Mouse (Mus musculus) gastrocnemius, postnatal 10 days (tissue): ENCODE measurements around the gene Mkrn1. TPM values are rescaled to one million over a fixed set of nuclear protein-coding genes. Genes with fewer than 3 reads are reported as not detected.
"Not testable (repeated sequence)": the region's sequence is repeated elsewhere in the genome, so short reads cannot be mapped to it uniquely, and the experiment has no call there.

Experiments
- DNase-seq: peaks from one replicate; pipeline ENCODE4 v3.0.0; 2021; ENCODE audit warnings: mixed read lengths
- long read RNA-seq, 2 experiments: library from polyadenylated mRNA; stranded (forward); transcript quantifications; one replicate each; pipeline ENCODE4 v2.0.0; 2021
- total RNA-seq, 2 experiments: library from RNA; stranded (reverse); gene quantifications; 2 replicates each; pipeline ENCODE4 v1.2.3; 2021

The Mkrn1 gene
- 10 to 100 TPM; 30.4 to 31.8 TPM for total RNA-seq
- long read RNA-seq, experiment 1, transcript Mkrn1-202 (5 exons, 1,511 nt), result minor isoform, 6 of 59 reads
- long read RNA-seq, experiment 1, transcript Mkrn1-201 (8 exons, 3,046 nt), result major isoform, 45 of 59 reads
- long read RNA-seq, experiment 1, partial matches to known transcripts, result 0 of 59 reads
- long read RNA-seq, experiment 1, other reads (novel, unspliced or antisense), result 3 of 59 reads
- long read RNA-seq, experiment 2, transcript Mkrn1-201 (8 exons, 3,046 nt), result major isoform, 51 of 71 reads
- long read RNA-seq, experiment 2, transcript Mkrn1-202 (5 exons, 1,511 nt), result minor isoform, 6 of 71 reads
- long read RNA-seq, experiment 2, transcript Mkrn1-203 (3 exons, 751 nt), result minor isoform, 6 of 71 reads
- long read RNA-seq, experiment 2, partial matches to known transcripts, result 1 of 71 reads
- long read RNA-seq, experiment 2, other reads (novel, unspliced or antisense), result 7 of 71 reads

- peak; percentile 57 for DNase-seq
Measured at GRCm38 (mm10) chr6:39419851-39420721, at the start of gene Mkrn1. Gene Mkrn1, minus strand, starts transcription at chr6:39420462.

GRCm38 (mm10) chr6:39469427-39469826, 49.2 kb upstream of the Mkrn1 start:
- DNase-seq, result no peak

DNA sequence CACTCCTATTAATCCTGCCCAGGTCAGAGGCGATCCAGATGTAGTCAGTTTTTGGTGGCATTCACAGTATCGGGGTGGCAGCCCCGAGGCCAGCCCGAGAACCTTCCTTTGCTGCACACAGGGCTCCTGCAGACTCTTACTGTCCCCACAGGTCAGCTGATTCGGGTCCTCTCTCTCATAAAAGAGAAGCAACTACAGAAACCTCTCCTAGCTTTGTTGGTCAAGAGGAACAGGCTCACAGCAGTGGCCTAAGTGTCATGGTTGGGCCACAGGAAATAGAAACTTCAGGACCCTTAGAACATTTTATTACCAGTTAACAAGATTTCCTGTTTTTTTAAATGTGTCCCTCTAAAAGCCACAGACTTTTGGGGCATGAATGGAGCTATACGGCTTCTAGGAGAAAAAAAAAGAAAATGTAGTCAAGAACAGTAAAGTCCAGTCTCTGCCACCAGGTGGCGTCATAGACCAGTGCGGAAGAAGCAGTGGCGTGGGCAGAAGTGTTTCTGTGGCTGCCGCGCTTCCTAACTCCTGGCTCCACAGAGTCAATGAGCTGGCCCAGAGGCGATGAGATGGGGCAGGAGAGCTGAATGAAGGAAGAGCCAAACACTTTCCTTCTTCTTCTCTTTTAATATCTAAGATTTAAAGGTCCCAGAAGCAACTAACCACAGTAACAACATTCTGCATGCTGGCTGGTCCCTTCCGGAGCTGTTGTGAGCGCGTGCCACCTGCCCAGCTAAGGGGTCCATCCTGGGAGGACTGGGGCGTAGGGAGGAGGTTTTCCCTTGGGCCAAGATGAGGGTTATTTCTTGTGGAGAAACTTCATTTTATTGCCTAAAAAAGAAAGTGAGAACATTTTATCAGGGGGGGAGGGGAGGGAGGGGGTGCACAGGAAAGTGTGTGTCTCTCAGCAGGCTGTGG, 42.6 kb upstream of the Mkrn1 start:
- DNase-seq, result peak; percentile 88

GRCm38 (mm10) chr6:39460040-39460439, 39.8 kb upstream of the Mkrn1 start:
- no peak for DNase-seq

DNA sequence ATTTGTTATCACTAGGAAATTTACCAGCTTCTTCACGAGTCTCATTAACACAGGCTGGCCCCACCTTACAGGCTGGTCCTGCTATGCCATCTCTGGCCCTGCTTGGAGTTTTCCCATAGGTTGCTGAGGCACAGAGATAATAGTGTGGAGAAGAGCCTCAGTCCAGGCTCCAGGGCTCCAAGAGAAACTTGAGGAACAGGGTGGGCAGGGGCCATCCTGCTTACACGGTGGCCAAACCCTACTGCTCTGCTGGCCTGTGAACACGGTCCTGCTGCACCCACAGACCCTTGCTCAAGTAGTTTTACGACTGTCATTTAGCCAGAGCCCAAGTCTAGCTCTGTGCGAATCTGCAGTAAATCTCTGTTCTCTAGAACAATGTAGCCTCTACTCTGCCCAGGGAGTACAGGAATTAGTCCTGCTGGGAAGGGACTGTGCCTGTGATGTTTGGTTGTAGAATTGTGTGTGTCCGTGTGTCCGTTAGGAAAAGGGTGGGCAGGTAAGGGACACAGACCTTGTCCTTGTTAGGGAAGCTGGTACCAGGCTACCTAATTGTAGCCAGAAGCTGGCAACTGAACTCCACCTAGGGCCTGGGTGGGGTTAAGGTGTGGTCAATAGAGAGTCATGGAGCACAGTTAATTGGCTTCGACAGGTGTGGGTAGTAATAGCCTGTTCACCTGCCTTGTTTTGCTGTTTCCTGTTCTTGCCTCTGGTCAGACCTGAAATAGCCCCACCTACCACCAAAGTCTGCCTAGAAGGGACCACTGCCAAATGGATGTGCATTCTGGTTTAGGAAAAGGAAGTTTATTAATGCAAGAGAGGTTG, 35.3 kb upstream of the Mkrn1 start:
- DNase-seq, result no peak

- DNase-seq, result no peak
Measured at GRCm38 (mm10) chr6:39454616-39455015, 34.4 kb upstream of the Mkrn1 start.

- DNase-seq, result no peak
Measured at GRCm38 (mm10) chr6:39453564-39453963, 33.3 kb upstream of the Mkrn1 start.

DNA sequence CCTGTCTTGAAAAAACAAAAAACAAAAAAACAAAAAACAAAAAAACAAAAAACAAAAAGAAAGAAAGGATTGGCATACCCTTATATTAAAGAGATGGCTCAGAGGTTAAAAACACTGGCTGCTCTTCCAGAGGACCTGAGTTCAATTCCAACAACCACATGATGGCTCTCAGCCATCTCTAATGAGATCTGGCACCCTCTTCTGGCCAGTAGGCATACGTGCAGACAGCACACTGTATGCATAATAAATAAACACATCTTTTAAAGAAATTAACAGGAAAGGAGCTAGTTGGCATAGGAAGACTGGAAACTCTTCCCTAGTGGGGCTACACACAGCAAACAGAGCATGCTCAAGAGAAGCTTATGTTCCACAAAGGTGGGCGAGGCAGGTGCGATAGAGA, 30.8 kb upstream of the Mkrn1 start:
- DNase-seq, result no peak

DNA sequence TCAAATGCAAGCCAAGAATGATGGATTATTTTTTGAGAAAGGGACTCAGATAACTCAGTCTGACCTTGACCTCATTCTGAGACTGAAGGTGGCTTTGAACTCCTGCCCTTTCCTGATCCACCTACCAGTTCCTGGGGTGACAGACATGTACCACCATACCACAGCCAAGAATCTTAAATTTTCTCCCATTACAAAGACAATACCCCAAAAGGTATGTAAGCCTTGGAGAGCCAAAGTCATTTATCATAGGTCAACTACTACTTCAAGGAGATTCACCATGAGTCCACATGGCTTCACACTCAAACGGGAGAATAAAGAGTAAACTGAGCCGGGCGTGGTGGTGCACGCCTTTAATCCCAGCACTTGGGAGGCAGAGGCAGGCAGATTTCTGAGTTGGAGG, 30.3 kb upstream of the Mkrn1 start:
- no peak for DNase-seq

- no peak for DNase-seq
Measured at GRCm38 (mm10) chr6:39447429-39448185, 27.3 kb upstream of the Mkrn1 start.

DNA sequence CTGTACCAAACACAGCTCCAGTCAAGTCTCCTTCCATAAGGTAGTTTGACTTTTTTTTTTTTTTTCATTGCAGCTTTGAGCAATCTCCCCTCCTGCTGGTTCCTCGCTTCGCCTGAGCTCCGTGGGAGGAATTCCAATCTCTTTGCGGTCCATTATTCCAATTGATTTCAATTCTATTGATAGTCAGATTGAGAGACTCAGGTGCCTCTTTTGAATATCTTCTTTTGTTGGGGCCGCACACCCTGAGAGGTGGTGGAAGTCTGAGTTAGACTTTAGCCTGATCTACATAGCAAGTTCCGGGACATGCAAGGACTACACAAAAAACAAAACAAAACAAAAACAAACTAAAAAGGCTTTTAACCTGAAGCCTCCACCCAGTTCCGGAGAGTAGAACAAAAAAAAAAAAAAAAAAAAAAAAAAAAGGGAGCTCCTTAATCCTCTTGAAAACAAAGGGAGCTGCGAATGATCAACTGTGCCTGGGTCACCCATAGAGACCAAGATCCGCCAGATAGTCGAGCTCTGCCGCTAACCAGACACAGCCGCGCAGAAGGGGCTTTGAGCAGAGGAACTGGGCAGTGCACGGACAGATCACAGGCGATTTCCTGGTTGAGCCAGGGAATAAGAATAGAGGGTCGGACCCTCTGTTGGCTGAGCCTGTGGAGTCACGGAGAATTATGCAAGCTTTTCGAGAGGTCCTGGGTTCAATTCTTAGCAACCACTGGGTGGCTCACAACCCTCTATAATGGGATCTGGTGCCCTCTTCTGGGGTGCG, 25.7 kb upstream of the Mkrn1 start:
- no peak for DNase-seq

DNA sequence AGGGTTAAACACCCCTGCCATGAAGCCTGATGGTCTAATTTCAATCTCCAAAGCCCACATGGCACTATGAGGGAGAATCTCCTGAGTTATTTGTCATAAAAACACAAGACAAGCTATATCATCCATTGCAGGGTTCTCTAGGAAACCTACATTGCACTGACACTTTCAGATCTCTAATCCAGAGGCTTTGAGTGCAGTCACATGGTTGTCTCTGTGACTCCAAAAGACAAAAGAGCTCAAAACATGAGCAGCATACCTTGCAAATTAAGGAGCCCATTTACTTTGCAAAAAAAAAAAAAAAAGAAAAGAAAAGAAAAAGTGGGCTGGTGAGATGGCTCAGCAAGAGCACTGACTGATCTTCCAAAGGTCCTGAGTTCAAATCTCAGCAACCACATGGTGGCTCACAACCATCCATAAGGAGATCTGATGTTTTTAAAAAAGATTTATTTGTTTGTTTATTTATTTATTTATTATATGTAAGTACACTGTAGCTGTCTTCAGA, 22.6 kb upstream of the Mkrn1 start:
- DNase-seq, result no peak

GRCm38 (mm10) chr6:39440207-39440606, 19.9 kb upstream of the Mkrn1 start:
- DNase-seq, result no peak

GRCm38 (mm10) chr6:39437519-39437918, 17.3 kb upstream of the Mkrn1 start:
- DNase-seq, result not testable (repeated sequence)

DNA sequence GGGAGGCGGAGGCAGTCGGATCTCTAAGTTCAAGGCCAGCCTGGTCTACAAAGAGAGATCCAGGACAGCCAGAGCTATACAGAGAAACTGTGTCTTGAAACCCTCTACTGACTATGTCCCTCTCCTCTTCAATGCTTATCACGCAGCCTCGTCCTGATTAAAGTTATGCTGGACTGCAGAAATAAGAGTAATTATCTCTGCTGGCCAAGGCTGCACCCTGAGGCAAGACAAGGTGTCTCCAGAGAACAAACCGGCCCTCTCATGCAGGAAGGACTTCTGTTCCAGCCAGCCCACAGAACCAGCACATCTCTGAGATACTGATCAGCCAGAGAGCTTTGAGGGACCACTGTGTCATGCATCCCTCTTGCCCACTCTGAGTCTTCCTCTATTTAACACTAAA, 15.6 kb upstream of the Mkrn1 start:
- no peak for DNase-seq

- DNase-seq, result no peak
Measured at GRCm38 (mm10) chr6:39434886-39435492, 14.7 kb upstream of the Mkrn1 start.

DNA sequence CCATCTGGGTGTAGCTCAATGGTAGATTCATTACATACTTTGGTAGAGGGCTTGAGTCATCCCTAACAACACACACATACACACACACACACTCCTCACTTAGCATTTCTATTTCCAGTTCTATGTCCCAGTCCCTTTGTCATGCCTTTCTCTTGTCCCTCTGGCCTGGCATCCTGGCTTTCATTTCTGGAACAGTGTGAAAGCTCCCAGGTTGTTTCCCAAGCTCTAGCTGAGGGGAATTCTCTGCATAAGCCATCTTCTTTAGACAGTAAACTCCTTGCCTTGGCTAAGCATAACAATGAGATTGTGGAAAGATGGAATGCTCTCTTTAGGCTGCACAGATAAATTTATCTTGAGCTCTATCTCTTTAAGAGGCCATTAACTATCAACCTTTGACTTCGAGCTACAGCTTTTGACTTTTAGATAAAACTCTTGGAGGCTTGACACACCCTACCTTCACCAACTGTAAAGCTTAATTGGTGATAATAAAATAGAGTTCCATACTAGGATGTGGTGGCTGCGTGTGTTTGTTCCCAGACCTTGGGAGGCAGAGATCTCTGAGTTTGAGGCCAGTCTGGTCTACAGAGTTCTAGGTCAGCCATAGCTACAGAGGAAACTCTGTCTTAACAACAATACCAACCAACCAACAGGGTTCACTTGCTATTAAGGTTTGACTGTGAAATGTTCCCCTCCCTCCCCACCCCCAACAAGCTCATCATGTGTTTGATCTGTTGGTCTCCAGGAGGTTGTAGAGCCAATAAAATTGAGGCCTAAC, 14.0 kb upstream of the Mkrn1 start:
- DNase-seq, result no peak

- DNase-seq, result no peak
Measured at GRCm38 (mm10) chr6:39433701-39434100, 13.4 kb upstream of the Mkrn1 start.
